Mouse (Mus musculus): Measurements from ENCODE around the gene Dbp. TPM values are rescaled to one million over a fixed set of nuclear protein-coding genes. Genes with fewer than 3 reads are reported as not detected.

Dbp gene
- polyA plus RNA-seq, 1 experiment = 0.07 TPM

DNA sequence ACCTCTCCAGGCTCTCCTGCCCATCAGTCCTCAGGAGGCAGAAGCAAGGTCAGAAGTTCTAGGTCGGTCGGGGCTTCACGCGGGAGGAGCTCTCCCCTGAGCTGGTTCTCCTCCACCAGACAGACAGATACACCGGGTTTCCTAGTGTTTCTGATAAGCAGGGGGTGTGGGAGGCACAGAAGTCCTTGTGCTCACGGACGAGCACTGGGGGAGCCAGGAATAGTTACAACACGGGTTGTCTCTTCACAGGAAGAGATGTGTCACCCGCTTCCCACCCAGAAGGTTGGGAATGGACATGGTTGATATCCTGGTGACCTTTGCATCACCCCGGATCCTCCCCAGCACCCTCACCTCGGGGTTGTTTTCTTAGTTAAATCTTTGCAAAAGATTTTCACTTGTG lies 15.1 kb upstream of the Dbp start:
- Histone ChIP-seq H3K27me3 (ENCODE audit: control insufficient read depth) (no peaks in the 10 kb centered on the region; the same call in 1 of the 2 replicates), H3K4me1 (ENCODE audit: control insufficient read depth) (no peaks in the 10 kb centered on the region; the same call in 1 of the 2 replicates), H3K9me3 (ENCODE audit: control insufficient read depth, low read length) (no peaks in the 10 kb centered on the region), H3K4me3 (replicated peaks) (no peak overlapping the region), H3K36me3 (ENCODE audit: control insufficient read depth) (no peaks in the 10 kb centered on the region)
- TF ChIP-seq GATA1 (IDR thresholded peaks at IDR 0.05; ENCODE audit: low read length) = no peak
- TF ChIP-seq TAL1 (IDR thresholded peaks at IDR 0.05; ENCODE audit: low read length) = no peak

DNA sequence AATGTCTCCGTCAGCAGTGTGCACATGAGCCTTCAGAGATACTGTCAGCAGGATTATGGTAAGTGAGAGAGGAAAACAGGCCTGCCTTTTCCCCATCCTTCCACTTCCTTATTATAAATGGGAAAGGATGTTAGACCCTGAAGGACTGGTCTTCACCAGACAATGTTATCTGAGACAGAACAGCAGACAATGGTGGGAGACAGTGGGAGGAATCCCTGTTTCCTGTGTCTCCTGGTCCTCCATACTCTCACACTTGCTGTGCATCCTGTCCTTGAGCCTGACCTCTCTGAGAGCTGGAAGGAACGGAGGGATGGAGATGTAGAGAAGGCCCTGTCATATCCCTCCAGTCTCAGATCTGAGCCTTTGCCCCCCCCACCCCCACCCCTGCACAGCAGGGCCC lies 12.5 kb upstream of the Dbp start:
- TF ChIP-seq TAL1 (IDR thresholded peaks at IDR 0.05; ENCODE audit: low read length) = no peak
- TF ChIP-seq GATA1 (IDR thresholded peaks at IDR 0.05; ENCODE audit: low read length) = no peak
- Histone ChIP-seq H3K36me3 (ENCODE audit: control insufficient read depth) (no peaks in the 10 kb centered on the region), H3K4me1 (ENCODE audit: control insufficient read depth) (no peaks in the 10 kb centered on the region; the same call in 1 of the 2 replicates), H3K27me3 (ENCODE audit: control insufficient read depth) (no peaks in the 10 kb centered on the region; the same call in 1 of the 2 replicates), H3K9me3 (ENCODE audit: control insufficient read depth, low read length) (no peaks in the 10 kb centered on the region), H3K4me3 (replicated peaks) (no peak overlapping the region)

DNA sequence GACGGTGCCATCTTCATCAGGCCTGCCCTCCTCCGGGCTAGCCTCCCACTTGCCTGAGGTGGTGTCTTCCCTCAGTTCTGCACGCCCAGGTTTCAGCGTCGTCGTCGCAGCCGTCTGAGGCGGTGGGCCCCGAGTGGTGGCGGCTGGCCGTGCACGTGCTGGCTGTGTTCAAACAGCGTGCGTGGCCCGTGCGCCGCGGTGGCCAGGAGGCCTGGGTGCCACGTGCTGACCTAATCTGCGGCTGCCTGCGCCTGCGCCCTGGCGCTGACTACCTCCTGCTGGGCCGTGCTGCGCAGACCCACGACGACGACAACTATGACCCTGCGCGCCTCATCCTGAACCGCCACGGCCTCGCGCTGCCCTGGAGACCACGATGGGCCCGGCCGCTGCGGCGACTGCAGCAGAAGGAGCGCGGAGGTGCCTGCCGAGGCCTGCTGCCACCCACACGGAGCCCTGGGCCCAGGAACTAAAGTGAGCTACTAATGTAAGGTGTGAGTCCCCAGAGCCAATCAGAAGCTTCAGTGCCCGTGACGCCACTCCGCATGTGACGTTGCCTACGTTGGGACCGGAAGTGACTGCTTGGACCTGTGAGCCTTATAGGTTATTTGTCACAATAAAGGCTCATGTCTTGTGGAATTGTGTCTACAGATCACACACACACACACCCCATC lies 10.8 kb upstream of the Dbp start, which contains the start of gene Sec1:
Gene Sec1 (minus strand): TSS at position 482 of the 671 bp plus-strand sequence.
- H3K4me1 ChIP-seq (ENCODE audit: control insufficient read depth) = no peaks in the 10 kb centered on the region; the same call in 1 of the 2 replicates
- no peak within 1 kb of the TSS for H3K4me3 ChIP-seq (replicated peaks)
- H3K9me3 ChIP-seq (ENCODE audit: control insufficient read depth, low read length) = no peaks in the 10 kb centered on the region
- H3K27me3 ChIP-seq (ENCODE audit: control insufficient read depth) = peaks cover 13% of the 10 kb centered on the region
- no peaks in the 10 kb centered on the region for H3K36me3 ChIP-seq (ENCODE audit: control insufficient read depth)
- TF ChIP-seq GATA1 (IDR thresholded peaks at IDR 0.05; ENCODE audit: low read length) (no peak), TAL1 (IDR thresholded peaks at IDR 0.05; ENCODE audit: low read length) (no peak)

- H3K9me3 ChIP-seq (ENCODE audit: control insufficient read depth, low read length) = no peaks in the 10 kb centered on the region; the same call in 1 of the 2 replicates
- H3K4me1 ChIP-seq (ENCODE audit: control insufficient read depth) = no peaks in the 10 kb centered on the region; the same call in 1 of the 2 replicates
- no peaks in the 10 kb centered on the region for H3K36me3 ChIP-seq (ENCODE audit: control insufficient read depth)
- H3K27me3 ChIP-seq (ENCODE audit: control insufficient read depth) = peaks cover 24% of the 10 kb centered on the region
- no peak for TF ChIP-seq GATA1 (IDR thresholded peaks at IDR 0.05; ENCODE audit: low read length)
- no peak for TF ChIP-seq TAL1 (IDR thresholded peaks at IDR 0.05; ENCODE audit: low read length)
- H3K4me3 ChIP-seq (replicated peaks) = no peak overlapping the region
These were observed 9.8 kb upstream of the Dbp start for GRCm38 (mm10) chr7:45695098-45695497.

DNA sequence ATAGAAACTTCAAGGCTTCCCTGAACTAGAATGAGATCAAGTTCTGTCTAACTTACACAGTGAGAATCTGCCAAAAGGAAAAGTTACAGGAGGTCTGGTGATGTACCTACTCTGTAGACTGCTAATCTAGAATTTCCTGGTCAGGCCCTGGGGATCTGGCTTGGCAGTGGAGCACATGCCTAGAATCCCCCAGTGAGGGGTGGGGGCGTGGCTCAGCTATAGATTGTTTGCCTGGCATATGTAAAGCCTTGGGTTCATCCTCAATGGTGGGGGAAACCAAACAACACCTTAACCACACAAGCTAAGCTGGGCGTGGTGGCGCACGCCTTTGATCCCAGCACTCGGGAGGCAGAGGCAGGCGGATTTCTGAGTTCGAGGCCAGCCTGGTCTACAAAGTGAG lies 7.0 kb upstream of the Dbp start:
- TF ChIP-seq TAL1 (IDR thresholded peaks at IDR 0.05; ENCODE audit: low read length) = no peak
- TF ChIP-seq GATA1 (IDR thresholded peaks at IDR 0.05; ENCODE audit: low read length) = no peak
- H3K36me3 ChIP-seq (ENCODE audit: control insufficient read depth) = no peaks in the 10 kb centered on the region
- peaks cover 2% of the 10 kb centered on the region; the same call in 1 of the 2 replicates for H3K9me3 ChIP-seq (ENCODE audit: control insufficient read depth, low read length)
- peaks cover 50% of the 10 kb centered on the region for H3K27me3 ChIP-seq (ENCODE audit: control insufficient read depth)
- no peaks in the 10 kb centered on the region; the same call in 1 of the 2 replicates for H3K4me1 ChIP-seq (ENCODE audit: control insufficient read depth)
- no peak overlapping the region for H3K4me3 ChIP-seq (replicated peaks)

GRCm38 (mm10) chr7:45699523-45700141 lies 5.3 kb upstream of the Dbp start, which contains the start of gene Car11:
Car11 (plus strand) TSS chr7:45699843.
- TF ChIP-seq TAL1 (IDR thresholded peaks at IDR 0.05; ENCODE audit: low read length) (no peak), GATA1 (IDR thresholded peaks at IDR 0.05; ENCODE audit: low read length) (no peak)
- peaks cover 53% of the 10 kb centered on the region for H3K27me3 ChIP-seq (ENCODE audit: control insufficient read depth)
- H3K4me1 ChIP-seq (ENCODE audit: control insufficient read depth) = peaks cover 12% of the 10 kb centered on the region
- peaks cover 2% of the 10 kb centered on the region; the same call in 1 of the 2 replicates for H3K9me3 ChIP-seq (ENCODE audit: control insufficient read depth, low read length)
- no peak within 1 kb of the TSS for H3K4me3 ChIP-seq (replicated peaks)
- no peaks in the 10 kb centered on the region for H3K36me3 ChIP-seq (ENCODE audit: control insufficient read depth)

DNA sequence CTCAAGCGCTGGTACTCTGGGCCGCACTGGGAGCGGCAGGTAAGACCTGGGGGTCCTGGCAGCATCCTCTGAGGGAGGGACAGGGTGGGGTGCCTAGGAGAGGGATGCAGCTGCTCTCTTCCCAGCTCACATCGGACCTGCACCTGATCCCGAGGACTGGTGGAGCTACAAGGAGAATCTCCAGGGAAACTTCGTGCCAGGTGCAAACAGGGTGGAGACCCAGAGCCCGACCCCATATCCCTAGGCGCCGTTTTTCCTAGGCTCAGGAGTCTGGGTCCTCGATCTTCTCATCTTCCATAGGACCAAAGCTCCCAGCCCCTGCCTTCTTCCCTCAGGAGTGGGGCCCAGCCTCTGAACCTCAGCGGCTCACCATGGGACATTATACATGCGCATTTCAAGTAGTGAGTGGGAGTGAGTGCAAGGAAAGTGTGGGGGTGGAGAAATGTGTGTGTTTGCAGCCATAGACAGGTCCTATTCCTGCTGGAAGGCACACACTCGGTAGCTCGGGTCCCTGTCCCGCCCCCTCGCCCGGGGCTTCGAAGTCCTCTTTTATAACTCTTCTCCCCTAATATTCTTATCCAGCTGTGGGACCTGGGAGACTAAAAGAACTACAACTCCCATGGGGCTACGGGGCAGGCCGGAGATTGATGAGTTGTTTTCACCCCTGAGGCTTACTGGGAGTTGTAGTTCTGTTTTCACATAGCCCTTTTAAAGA lies 4.4 kb upstream of the Dbp start:
- Histone ChIP-seq H3K36me3 (ENCODE audit: control insufficient read depth) (no peaks in the 10 kb centered on the region), H3K9me3 (ENCODE audit: control insufficient read depth, low read length) (peaks cover 2% of the 10 kb centered on the region; the same call in 1 of the 2 replicates), H3K4me3 (replicated peaks) (no peak overlapping the region), H3K4me1 (ENCODE audit: control insufficient read depth) (peaks cover 20% of the 10 kb centered on the region), H3K27me3 (ENCODE audit: control insufficient read depth) (peaks cover 53% of the 10 kb centered on the region)
- no peak for TF ChIP-seq GATA1 (IDR thresholded peaks at IDR 0.05; ENCODE audit: low read length)
- TF ChIP-seq TAL1 (IDR thresholded peaks at IDR 0.05; ENCODE audit: low read length) = no peak

DNA sequence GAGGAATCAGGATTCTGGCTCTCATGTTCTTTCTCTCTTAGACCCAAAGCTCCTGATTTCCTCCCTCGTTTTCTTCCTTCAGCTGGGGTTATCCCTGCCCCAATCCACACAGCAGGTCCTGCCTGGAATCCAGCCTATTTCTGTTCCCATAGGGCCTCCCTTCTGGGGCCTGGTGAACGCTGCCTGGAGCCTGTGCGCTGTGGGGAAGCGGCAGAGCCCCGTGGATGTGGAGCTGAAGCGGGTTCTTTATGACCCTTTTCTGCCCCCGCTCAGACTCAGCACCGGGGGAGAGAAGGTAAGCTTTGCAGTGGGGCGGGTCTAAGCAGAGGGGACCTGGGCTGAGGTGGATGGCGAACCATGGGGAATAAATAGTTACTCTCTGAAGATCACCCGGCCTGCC lies 3.8 kb upstream of the Dbp start:
- Histone ChIP-seq H3K36me3 (ENCODE audit: control insufficient read depth) (no peaks in the 10 kb centered on the region), H3K4me1 (ENCODE audit: control insufficient read depth) (peaks cover 26% of the 10 kb centered on the region), H3K27me3 (ENCODE audit: control insufficient read depth) (peaks cover 57% of the 10 kb centered on the region), H3K9me3 (ENCODE audit: control insufficient read depth, low read length) (peaks cover 2% of the 10 kb centered on the region; the same call in 1 of the 2 replicates), H3K4me3 (replicated peaks) (no peak overlapping the region)
- no peak for TF ChIP-seq TAL1 (IDR thresholded peaks at IDR 0.05; ENCODE audit: low read length)
- no peak for TF ChIP-seq GATA1 (IDR thresholded peaks at IDR 0.05; ENCODE audit: low read length)

DNA sequence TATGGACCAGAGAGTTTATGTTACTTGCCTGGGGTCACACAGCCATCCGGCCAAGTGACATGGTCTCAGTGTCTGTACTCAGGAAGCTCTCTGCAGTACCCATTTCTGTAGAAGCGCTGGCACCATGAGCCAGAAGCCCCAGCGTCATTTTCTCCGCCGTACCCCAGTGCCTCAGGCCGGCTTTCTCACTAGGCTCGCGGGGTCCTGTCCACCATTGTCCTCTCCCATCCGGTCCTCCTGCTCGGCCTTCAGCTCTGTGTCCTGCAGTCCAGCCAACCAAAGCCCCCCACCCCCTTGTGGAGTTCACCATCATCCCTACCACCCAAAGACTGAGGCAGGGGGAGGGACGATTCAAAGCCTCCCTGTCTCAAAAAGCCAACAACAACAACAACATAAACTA lies 3.3 kb upstream of the Dbp start:
- Histone ChIP-seq H3K36me3 (ENCODE audit: control insufficient read depth) (no peaks in the 10 kb centered on the region), H3K27me3 (ENCODE audit: control insufficient read depth) (peaks cover 57% of the 10 kb centered on the region), H3K9me3 (ENCODE audit: control insufficient read depth, low read length) (peaks cover 2% of the 10 kb centered on the region; the same call in 1 of the 2 replicates), H3K4me3 (replicated peaks) (no peak overlapping the region), H3K4me1 (ENCODE audit: control insufficient read depth) (peaks cover 31% of the 10 kb centered on the region)
- no peak for TF ChIP-seq GATA1 (IDR thresholded peaks at IDR 0.05; ENCODE audit: low read length)
- TF ChIP-seq TAL1 (IDR thresholded peaks at IDR 0.05; ENCODE audit: low read length) = no peak
